Mouse (Mus musculus) ovary, postnatal 10 days (tissue): ENCODE data around the gene Trim38.

Source experiments
- DNase-seq: peaks from one replicate; pipeline ENCODE4 v3.0.0; 2022; ENCODE audit warnings: low spot score

Gene Trim38

GRCm38 (mm10) chr13:23836630-23837029, 66.9 kb downstream of the Trim38 start:
- DNase-seq: no peak

GRCm38 (mm10) chr13:23839308-23839707, 69.6 kb downstream of the Trim38 start, which contains the start of gene Slc17a3:
Gene Slc17a3 (plus strand): TSS chr13:23839434.
- DNase-seq: no peak
